ENCODE assay signal across 15 mouse cellular contexts in the genomic region with DNA sequence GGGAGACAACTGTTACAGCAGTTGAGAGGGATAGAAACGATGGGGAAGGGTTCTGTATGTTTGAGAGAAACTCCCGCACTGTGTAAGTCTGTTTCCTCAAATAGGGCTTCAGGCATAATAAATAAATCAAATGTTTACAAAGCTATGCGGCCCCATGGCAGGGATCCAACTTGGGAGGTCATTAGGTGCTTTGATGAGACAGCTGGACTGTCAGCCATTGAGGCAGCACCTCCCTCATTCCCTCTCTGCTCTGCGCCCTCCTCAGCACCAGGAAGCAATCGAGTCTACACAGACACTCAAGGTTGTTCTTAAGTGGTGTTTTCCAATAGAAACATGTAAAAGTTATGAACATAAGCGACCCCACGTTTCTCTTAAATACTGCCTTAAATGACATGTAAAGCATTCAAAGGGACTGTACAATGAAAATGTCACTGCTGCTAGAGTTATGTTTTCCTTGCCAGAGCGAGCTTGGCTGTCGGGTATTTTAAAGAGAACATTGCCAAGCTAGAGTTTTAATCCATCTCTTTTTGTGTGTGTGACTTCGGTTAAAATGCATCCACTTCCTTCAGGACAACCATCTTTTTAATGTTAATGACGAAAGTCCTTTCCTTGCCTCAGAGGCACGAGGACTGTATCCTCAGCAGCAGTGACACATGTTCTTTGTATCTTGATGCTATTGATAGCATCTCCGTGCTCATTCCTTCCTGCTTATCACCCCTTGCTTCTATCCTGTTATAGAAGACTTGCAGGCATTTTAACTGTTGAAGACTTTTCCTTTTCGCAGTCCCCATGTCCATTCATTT.
DNase-seq lines count a peak whose midpoint lies in the region; ATAC-seq and TF ChIP-seq lines count a peak whose summit lies in the region.
"Had no signal": no experiment of that assay in that cellular context is flagged by ENCODE, and none has a peak within 500 bp of the region (broad histone marks: within the 10 kb centered on the region; RNA-seq: fewer than 3 reads in every experiment).

No protein-coding gene starts in this region.

- 0 out of 2 replicates have a peak overlapping the region, but pooled peaks have one; percentile 13 for H3K4me2 ChIP-seq in kidney, embryonic 15.5 days
- no peak overlapping the region for H3K4me2 ChIP-seq in lung, postnatal 0 days (replicated peaks; ENCODE audit: low read depth, low read length)
- H3K4me2 ChIP-seq in intestine, embryonic 15.5 days (replicated peaks): no peak overlapping the region
- H3K4me2 ChIP-seq: hindbrain, embryonic 13.5 days had no signal

- TF ChIP-seq EP300 in lung, postnatal 0 days (IDR thresholded peaks at IDR 0.05): no peak

- DNase-seq in kidney, adult 8-10 months: no peak
- peak; percentile 6 for DNase-seq in lung, postnatal 0 days (ENCODE audit: low spot score)
- no peak for DNase-seq in lung, postnatal 25 days (ENCODE audit: low spot score)
- peak; percentile 19 for DNase-seq in brain, embryonic 14.5 days (ENCODE audit: low read depth)
- no peak for DNase-seq in heart, adult 18-20 months
- DNase-seq: adrenal gland, adult 8-10 months; cerebellum, adult 9-10 months; heart, adult 11 months had no signal

- no peaks in the 10 kb centered on the region for H3K36me3 ChIP-seq in kidney, embryonic 15.5 days
- no peaks in the 10 kb centered on the region for H3K36me3 ChIP-seq in lung, postnatal 0 days (ENCODE audit: insufficient read depth, low read length)
- H3K36me3 ChIP-seq in intestine, embryonic 15.5 days: no peaks in the 10 kb centered on the region
- H3K36me3 ChIP-seq: forebrain, embryonic 10.5 days; G1E; hindbrain, embryonic 13.5 days; midbrain, embryonic 10.5 days had no signal

- no peak overlapping the region for H3K9ac ChIP-seq in kidney, embryonic 15.5 days
- H3K9ac ChIP-seq in lung, postnatal 0 days (replicated peaks; ENCODE audit: low read depth): no peak overlapping the region
- no peak overlapping the region for H3K9ac ChIP-seq in intestine, embryonic 15.5 days
- H3K9ac ChIP-seq: hindbrain, embryonic 13.5 days; liver, embryonic 14.5 days had no signal

- H3K9me3 ChIP-seq in kidney, embryonic 15.5 days (replicated peaks): no peaks in the 10 kb centered on the region
- no peaks in the 10 kb centered on the region for H3K9me3 ChIP-seq in lung, postnatal 0 days (ENCODE audit: low read length)
- no peaks in the 10 kb centered on the region for H3K9me3 ChIP-seq in intestine, embryonic 15.5 days
- H3K9me3 ChIP-seq: forebrain, embryonic 10.5 days; G1E; hindbrain, embryonic 13.5 days; midbrain, embryonic 10.5 days had no signal

- TF ChIP-seq CTCF in lung, postnatal 0 days (IDR thresholded peaks at IDR 0.05): no peak
- no peak for TF ChIP-seq CTCF in brain, embryonic 14.5 days (IDR thresholded peaks at IDR 0.05; ENCODE audit: borderline replicate concordance, extremely low read depth, insufficient read depth, insufficient read length)

- no peak overlapping the region for H3K4me3 ChIP-seq in kidney, embryonic 15.5 days (replicated peaks)
- no peak overlapping the region for H3K4me3 ChIP-seq in lung, postnatal 0 days (ENCODE audit: low read depth, low read length)
- H3K4me3 ChIP-seq in intestine, embryonic 15.5 days (replicated peaks): no peak overlapping the region
- H3K4me3 ChIP-seq: forebrain, embryonic 10.5 days; hindbrain, embryonic 13.5 days; midbrain, embryonic 10.5 days had no signal

- 45% methylated on average over 14 of the region's 14 CpGs for WGBS in kidney, embryonic 15.5 days
- 33% methylated on average over 14 of the region's 14 CpGs for whole genome bisulfite sequencing in lung, postnatal 0 days
- WGBS in intestine, embryonic 15.5 days: 39% methylated on average over 14 of the region's 14 CpGs

- peaks cover 8% of the 10 kb centered on the region for H3K4me1 ChIP-seq in kidney, embryonic 15.5 days
- H3K4me1 ChIP-seq in lung, postnatal 0 days (ENCODE audit: insufficient read depth, low read depth, low read length): no peaks in the 10 kb centered on the region; the same call in 1 of the 2 replicates
- no peaks in the 10 kb centered on the region for H3K4me1 ChIP-seq in intestine, embryonic 15.5 days (replicated peaks)

- peak; percentile 43; the same call in 1 of the 2 replicates for ATAC-seq in kidney, embryonic 15.5 days (replicated peaks; ENCODE audit: low FRiP score)
- ATAC-seq in lung, postnatal 0 days: no peak
- 0 out of 2 replicates have a peak, but pooled peaks have one; percentile 34 for ATAC-seq in intestine, embryonic 15.5 days

- H3K27me3 ChIP-seq in kidney, embryonic 15.5 days: no peaks in the 10 kb centered on the region
- H3K27me3 ChIP-seq in lung, postnatal 0 days (replicated peaks; ENCODE audit: insufficient read depth, low read length): no peaks in the 10 kb centered on the region
- H3K27me3 ChIP-seq in intestine, embryonic 15.5 days (replicated peaks): no peaks in the 10 kb centered on the region
- H3K27me3 ChIP-seq: hindbrain, embryonic 13.5 days had no signal

- H3K27ac ChIP-seq in kidney, embryonic 15.5 days: peak overlapping the region; percentile 43; the same call in 1 of the 2 replicates
- H3K27ac ChIP-seq in lung, postnatal 0 days (ENCODE audit: low read length): no peak overlapping the region
- H3K27ac ChIP-seq in intestine, embryonic 15.5 days: no peak overlapping the region
- H3K27ac ChIP-seq: forebrain, embryonic 10.5 days; hindbrain, embryonic 13.5 days; liver, embryonic 14.5 days; midbrain, embryonic 10.5 days had no signal

- no peak for TF ChIP-seq POLR2A in brain, embryonic 14.5 days (IDR thresholded peaks at IDR 0.05; ENCODE audit: borderline replicate concordance, extremely low read depth, insufficient read depth, insufficient read length, poor library complexity, severe bottlenecking)

Comparison
In these comparisons a context has a peak if more than half of its experiments do, and no peak if none do; other contexts are left out.
1. DNase-seq: peak in lung, postnatal 0 days (single experiment) and brain, embryonic 14.5 days (single experiment); none in kidney, adult 8-10 months (0 of 2), lung, postnatal 25 days (single experiment) and heart, adult 18-20 months (0 of 2).